Mouse (Mus musculus) erythroblast, embryonic 14.5 days (primary cell): ENCODE results near the gene Mthfsd.

Experiments
- GATA1 ChIP-seq: IDR thresholded peaks from 2 replicates; pipeline ENCODE4 v1.6.1; 2012; ENCODE audit warnings: low read length, inconsistent platforms, mixed read lengths
- TAL1 ChIP-seq: IDR thresholded peaks from 3 replicates; pipeline ENCODE4 v1.6.1; 2012; ENCODE audit warnings: low read length, inconsistent platforms, mixed read lengths

DNA sequence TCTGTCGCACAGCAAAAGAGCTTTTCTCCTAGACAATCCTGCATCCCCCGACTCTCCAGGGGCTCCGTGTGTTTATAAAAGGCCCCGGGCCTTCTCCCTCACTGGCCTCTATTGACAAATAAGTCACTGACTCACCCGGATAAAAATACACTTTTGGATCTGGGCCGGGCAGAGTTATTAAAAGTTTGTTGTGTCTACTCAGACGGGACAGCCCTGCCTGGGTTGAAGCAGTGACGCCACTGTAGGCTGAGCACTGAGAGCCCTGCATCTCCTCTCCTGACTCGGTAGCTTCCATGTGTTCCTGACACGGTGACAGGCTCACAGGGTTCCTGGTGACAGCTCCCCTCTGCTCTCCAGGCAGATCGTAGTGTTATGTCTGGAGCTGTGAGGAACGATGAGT, 44.2 kb upstream of the Mthfsd start:
- TF ChIP-seq TAL1, result no peak
- no peak for TF ChIP-seq GATA1
